In the genomic region with DNA sequence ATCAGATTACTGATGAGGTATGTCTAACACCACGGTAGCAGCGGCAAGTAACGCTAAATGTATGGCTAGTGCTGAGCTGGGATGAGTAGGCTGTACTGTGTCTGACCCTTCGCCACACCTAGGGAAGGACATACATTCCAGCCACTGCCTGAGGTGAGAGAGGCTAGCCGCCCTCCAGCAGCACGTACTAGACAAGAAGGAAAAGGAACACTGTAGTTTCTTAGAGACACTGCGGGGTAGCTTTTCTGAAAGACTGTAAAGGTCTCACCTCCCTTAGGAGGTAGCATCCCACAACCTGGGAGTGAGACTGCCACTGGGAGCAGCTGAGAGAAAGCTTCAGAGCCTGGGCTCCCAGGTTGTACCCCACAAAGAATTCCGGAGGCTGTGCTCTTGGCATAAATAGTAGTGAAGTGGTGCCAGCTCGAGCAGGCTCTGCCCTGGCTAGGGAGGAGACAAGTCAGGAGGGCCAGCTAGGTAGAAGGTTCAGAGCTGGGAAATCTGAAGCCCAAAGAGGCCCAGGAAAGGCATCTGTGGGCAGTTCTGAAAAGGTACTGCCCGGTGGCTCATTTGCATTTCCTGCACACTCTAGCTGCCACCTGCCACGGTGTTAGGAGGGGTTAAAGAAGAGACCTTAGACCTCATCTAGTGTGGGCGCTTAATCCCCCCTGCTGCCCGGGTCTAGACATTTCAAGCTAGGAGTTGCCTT, we compare ENCODE assay signal across 1 mouse cellular context.
TF ChIP-seq lines count a peak whose summit lies in the region.

No protein-coding gene starts in this region.

TF ChIP-seq in C2C12, 6 proteins besides CTCF, POLR2A, EP300 and RAD21:
- TF ChIP-seq FOSL1 (IDR thresholded peaks at IDR 0.05; ENCODE audit: insufficient read depth, low read length, poor library complexity, severe bottlenecking): no peak
- no peak for TF ChIP-seq MAX (IDR thresholded peaks at IDR 0.05)
- TF ChIP-seq USF1 (IDR thresholded peaks at IDR 0.05; ENCODE audit: low read depth): no peak
- no peak for TF ChIP-seq MYOG (IDR thresholded peaks at IDR 0.05; ENCODE audit: control insufficient read depth, extremely low read depth, insufficient read length)
- TF ChIP-seq MYOD1 (IDR thresholded peaks at IDR 0.05; ENCODE audit: control insufficient read depth, insufficient read length, low read depth): no peak
- no peak for TF ChIP-seq CEBPB (IDR thresholded peaks at IDR 0.05; ENCODE audit: low read depth)
TF ChIP-seq in C2C12: peak in this region for 0.
